Mouse (Mus musculus): Measurements from ENCODE around the gene Surf4. TPM values are rescaled to one million over a fixed set of nuclear protein-coding genes. Genes with fewer than 3 reads are reported as not detected.

Surf4 gene
- total RNA-seq, 2 experiments from 2014 or later, result 84.4 to 85.1 TPM

DNA sequence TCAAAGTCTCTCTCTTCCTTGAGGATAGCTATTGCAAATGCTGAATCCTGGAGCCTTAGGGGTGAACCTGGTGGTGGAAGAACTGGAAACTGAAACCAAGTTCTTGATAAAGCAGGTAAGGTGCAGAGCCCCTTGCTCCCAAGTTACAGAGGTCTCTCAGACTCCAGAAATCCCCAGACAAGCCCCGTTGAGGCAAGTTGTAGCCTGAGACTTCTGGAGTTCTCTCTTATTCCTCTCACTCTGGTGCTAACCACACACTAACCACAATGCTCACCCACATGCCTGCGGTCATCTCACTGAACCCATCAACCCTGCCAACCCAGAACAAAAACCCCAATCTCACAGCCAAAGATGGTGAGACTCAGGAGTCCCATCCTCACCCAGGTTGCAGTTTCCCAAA is 1.6 kb upstream of the Surf4 start:
- intact Hi-C loops (cut with DNase I; ENCODE audit: low total_unique reads), result loop anchor here (10.0 kb wide), 1 partner anchor 80 kb away; no protein-coding TSS in a partner anchor
- DNase-seq, result no peak

GRCm38 (mm10) chr2:26932473-26933303 is 1.0 kb downstream of the Surf4 start:
- intact Hi-C loops (cut with DNase I; ENCODE audit: low total_unique reads), result loop anchor here (10.0 kb wide), 1 partner anchor 82 kb away; no protein-coding TSS in a partner anchor
- peak; percentile 46 for DNase-seq

DNA sequence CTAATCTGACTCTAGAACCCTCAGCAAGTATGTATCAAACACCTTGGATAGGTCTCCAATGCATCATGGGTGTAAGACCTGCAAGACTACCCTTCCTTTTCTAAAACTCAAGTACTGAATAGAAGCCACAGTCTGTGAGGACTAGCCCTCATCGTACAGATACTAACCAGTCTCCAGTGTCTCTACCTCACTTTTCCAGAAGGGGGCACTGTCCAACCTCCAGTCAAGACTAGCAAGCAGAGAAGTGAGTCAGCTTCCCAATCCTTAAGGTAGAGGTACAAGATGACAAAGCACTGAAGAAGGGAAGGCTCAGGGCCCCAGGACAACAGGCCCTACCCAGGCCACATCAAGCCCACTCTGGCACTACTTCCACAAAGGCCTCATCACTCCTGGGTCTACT is 3.3 kb downstream of the Surf4 start:
- intact Hi-C loops (cut with DNase I; ENCODE audit: low total_unique reads), result loop anchor here (10.0 kb wide), 1 partner anchor 84 kb away; no protein-coding TSS in a partner anchor
- DNase-seq, result peak; percentile 36

- intact Hi-C loops (cut with DNase I; ENCODE audit: low total_unique reads), result loop anchor here (10.0 kb wide), 1 partner anchor 107 kb away; no protein-coding TSS in a partner anchor
- DNase-seq, result no peak
Observed at GRCm38 (mm10) chr2:26927745-26928476, 5.8 kb downstream of the Surf4 start.

DNA sequence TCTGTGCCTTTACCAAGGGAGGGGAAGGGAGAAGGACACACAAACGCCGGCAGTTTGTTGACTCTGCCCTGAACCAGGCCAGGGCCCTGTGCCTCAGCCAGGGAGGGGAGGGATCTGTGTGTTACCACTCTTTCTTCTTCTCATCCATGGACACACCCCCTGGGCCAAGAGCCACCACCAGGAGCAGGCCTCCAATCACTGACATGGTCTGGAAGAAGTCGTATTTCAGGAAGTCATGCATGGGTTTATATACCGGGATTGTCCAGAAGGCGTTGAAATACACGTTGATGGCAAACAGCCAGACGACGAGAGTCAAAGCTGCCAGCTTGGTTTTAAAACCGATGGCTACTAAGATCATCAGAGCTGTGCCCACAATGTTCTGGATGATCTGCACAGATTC is 11.9 kb downstream of the Surf4 start:
- intact Hi-C loops (cut with DNase I; ENCODE audit: low total_unique reads), result loop anchor here (10.0 kb wide), 1 partner anchor 113 kb away; no protein-coding TSS in a partner anchor
- no peak for DNase-seq

DNA sequence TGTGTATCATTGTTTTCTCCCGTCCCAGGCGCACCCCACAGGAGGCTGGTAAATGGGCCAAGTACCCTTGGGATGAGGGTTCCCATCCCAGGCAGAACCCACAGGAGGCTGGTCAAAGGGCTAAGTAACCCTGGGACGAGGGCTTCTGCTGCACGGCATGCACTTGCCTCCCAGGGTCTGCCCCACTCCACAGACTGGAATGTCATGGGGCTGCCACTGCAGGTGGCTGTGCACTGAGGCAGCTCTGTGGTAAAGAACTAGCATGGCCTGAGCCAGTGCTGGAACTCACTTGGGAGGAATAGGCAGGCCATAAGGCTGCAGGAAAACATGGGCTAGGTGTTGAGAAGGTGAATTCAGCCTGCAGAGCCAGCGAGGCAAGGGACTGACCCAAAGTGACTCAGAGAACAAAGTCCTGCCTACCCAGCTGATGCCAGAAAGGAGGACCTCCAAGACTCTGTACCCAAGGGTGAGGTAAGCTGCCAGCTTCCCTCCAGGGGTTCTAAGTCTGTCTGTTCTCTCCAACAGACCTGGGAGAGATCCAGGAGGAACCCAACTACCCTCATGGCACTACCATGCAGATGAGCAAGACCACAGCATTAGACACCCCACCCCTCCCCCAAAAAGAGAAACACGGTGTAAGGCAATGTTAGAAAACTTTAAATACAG is 13.4 kb downstream of the Surf4 start:
- DNase-seq, result no peak
- intact Hi-C loops (cut with DNase I; ENCODE audit: low total_unique reads), result loop anchor here (10.0 kb wide), 1 partner anchor 114 kb away; no protein-coding TSS in a partner anchor

GRCm38 (mm10) chr2:26919684-26920083 is 14.0 kb downstream of the Surf4 start:
- DNase-seq, result no peak
- intact Hi-C loops (cut with DNase I; ENCODE audit: low total_unique reads), result loop anchor here (10.0 kb wide), 1 partner anchor 115 kb away; no protein-coding TSS in a partner anchor

GRCm38 (mm10) chr2:26916738-26917137 is 17.0 kb downstream of the Surf4 start:
- DNase-seq, result no peak
- intact Hi-C loops (cut with DNase I; ENCODE audit: low total_unique reads), result no loop called here

DNA sequence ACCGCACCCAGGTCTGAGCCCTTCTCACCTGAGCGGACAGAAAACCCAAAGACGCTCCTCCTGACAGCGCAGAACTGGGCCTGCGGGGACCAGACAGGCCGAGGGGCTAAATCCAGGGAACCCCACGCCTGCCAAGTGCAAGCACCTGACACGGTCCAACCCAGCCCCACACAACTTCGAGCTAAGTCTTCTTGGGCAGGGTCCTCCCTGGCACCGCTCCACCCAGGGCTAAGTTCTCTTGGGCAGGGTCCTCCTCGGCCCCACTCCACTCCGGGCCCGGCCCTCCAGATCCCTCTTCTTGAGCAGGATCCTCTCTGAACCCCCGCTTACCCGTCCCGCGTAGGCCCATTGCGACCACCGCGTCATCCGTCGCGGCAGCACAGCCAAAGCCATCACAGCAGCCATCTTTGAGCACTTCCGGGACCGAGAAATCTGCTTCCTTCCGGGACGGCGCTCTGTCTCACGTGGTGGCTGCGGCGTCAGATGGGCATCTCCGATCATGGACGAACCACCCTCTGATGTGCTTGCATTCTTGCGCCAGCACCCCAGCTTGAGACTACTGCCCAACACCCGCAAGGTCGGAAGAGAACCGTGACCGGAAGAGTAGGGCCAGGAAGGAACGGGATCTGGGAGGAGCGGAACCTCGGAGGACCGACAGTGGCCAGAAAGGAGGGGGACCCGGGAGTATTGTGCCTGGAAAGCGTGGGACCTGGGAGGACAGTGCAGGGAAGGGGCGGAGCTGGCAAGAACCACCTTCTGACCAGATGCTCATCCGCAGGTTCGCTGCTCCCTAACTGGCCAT is 17.6 kb downstream of the Surf4 start, which contains the start of the genes Surf2 and Surf1:
Surf2 (plus strand) TSS at position 441 of the 802 bp plus-strand sequence.
Surf1 (minus strand) TSS at position 604 of the 802 bp plus-strand sequence.
- intact Hi-C loops (cut with DNase I; ENCODE audit: low total_unique reads), result no loop called here
- peak; percentile 79 for DNase-seq

DNA sequence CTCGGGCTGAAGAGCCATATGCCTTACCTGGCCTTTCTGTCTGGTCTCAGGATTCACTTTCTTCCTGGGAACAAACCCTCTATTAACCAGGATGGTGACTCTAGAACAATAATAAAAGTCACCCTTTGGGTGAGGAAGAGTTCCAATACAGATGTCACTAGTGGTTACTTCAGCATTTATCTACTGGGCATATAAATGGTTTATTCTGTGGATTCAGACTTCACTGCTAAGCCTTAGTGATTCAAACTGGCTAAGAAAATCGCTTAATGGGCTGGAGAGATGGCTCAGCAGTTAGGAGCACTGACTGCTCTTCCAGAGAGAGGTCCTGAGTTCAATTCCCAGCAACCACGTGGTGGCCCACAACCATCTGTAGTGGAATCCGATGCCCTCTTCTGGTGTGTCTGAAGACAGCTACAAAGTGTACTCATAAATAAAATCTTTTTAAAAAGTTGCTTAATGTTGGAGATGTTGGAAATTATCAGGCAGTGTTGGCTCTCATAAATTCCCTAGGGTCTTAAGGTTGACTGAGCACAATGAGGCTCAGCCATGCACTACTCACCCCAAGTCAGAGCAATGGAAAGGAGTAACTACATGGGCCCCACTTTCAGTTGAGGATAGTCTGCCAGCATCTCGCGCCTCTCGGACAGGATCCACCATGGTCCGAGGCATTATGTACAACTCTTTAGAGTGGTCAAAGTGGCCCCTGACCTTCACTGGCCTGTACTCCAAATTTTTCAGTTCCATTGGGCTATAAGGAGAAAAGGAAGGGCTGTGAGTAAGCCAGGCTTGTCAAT is 19.4 kb downstream of the Surf4 start:
- intact Hi-C loops (cut with DNase I; ENCODE audit: low total_unique reads), result no loop called here
- no peak for DNase-seq

DNA sequence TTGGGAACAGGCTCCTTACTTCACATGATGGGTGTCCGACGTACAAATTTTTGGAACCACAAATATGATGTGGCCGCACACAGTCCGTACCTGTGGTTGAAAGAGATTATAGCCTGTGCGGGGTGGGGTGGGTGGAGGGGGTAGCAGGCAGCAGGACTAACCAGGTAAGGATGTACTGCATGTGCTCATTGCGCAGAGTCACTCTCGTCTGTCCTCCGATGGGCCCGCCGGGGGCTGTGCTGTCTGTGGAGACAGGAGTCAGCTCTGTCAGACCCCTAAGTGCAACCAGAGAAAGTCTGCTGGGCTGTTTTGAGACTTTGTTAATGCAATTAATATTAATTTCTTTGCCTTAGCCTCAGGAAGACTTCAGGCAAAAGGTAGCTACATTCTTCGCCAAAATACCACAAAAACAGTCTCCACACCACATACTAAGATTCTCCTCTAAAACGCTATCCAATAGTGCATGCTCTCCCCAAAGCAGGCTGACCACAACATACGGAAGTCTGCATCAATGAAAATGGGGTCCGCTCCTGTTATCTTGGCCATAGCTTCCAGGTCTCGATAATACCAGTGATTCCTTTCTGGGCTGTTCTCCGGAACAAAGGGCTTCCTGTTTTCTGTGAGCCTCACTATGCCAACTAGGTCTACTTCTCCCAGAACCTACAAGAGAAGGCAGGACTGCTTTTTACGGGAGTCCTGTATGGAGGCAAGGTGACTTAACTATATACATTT is 20.1 kb downstream of the Surf4 start:
- DNase-seq, result no peak
- intact Hi-C loops (cut with DNase I; ENCODE audit: low total_unique reads), result no loop called here

DNA sequence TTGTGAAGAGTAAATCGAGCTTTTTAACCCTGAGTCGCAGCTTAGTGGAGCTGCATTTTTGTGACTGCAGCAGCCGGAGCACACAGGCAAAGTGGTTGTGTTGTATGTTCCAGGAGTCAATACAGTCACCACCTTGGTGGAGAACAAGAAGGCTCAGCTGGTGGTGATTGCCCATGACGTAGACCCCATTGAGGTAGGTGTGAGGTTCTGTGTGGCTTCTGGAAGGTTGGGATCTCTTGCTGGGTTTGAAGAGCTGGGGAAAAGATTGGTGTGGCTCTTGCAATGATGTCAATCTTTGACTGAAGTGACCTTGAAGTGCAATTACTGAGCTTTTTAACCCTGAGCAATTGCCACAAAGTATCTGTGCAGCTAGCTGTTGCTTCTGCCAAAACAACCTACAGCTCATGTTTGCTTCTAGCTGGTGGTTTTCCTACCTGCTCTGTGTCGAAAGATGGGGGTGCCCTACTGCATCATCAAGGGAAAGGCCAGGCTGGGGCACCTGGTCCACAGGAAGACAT is 21.4 kb downstream of the Surf4 start:
- intact Hi-C loops (cut with DNase I; ENCODE audit: low total_unique reads), result no loop called here
- DNase-seq, result no peak

DNA sequence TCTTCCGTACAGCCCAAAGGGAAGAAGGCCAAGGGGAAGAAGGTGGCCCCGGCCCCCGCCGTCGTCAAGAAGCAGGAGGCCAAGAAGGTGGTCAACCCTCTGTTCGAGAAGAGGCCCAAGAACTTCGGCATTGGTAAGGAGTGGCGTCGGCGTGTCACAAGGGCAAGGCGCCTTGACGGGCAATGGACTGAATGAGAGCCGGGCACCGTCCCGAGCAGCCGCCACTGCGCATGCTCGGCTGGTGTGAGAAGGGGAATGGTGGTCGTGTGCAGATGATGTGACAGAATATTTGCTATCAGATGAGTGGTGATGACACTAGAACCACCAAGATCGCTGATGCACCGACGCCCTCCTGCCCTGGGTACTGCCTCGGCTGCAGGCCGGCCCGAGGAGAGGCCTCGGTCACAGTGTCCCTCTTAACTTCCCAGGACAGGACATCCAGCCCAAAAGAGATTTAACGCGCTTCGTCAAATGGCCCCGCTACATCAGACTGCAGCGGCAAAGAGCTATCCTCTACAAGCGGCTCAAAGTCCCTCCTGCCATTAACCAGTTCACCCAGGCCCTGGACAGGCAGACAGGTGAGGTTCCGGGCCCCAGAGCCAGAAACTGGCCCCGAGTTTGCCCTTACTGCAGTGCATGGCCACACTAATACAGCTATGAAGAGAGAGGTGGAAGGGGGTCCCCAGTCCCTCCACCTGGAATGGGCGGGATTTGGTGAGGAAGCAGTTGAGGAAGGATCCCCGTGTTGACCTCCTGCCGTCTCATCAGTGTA is 22.5 kb downstream of the Surf4 start:
- DNase-seq, result peak; percentile 62
- intact Hi-C loops (cut with DNase I; ENCODE audit: low total_unique reads), result no loop called here

DNA sequence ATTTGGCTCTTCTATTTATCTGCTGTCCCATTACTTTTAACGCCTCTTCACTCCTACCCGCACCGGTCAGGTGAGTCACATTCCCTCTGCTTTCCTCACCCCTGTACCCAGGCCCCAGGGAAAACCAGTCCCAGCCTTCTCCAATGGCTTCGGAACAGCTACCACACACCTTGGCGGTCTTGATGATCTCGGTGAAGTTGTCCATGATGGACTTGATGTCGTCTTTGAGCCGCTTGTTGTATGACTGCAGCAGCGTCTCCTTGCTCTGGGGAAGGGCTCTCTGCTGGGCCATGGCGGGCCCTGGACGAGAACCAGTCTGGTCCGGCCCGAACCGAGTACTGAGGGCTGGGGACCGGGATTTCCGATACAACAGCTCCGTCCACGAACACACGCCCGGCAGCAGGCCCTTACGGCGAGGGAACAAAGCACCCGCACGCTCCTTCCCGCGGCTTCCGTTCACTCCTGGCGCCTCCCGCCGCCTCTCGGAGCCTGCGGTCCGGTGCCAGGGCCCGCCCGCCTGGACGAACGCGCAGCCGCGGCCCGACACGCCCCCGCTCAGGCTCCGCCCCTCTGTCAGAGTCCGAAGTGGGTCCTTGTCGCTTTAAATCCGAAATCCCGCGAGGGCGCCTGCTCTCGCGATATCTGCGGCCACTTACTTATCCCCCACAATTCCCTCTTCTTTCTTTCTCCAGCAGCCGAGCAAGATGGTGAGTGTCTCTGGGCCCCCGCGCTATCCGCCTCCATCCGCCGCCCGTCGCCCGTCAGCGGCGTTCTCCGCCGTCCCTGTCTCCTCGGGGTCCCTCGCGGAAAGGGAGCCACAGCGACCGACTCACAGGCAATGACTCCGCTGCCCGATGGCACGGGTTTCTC is 23.4 kb downstream of the Surf4 start, which contains the start of the genes Med22 and Rpl7a:
Med22 (minus strand) TSS at position 554 of the 870 bp plus-strand sequence.
Rpl7a (plus strand) TSS at position 641 of the 870 bp plus-strand sequence.
- DNase-seq, result peak; percentile 100
- intact Hi-C loops (cut with DNase I; ENCODE audit: low total_unique reads), result no loop called here

DNA sequence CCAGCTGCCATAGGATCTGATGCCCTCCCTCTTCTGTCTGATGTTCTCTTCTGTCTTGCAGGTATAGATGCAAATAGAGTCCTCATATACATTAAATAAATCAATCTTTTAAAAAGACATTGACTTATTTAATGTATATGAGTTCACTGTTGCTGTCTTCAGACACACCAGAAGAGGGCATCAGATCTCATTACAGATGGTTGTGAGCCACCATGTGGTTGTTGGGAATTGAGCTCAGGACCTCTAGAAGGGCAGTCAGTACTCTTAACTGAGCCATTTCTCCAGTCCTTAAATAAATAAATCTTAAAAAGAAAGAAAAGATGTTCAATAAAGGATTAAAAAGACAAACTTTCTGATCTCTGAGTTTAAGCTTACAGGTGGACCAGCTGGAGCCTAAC is 24.3 kb downstream of the Surf4 start:
- no peak for DNase-seq
- intact Hi-C loops (cut with DNase I; ENCODE audit: low total_unique reads), result no loop called here

Data from gastrocnemius, postnatal 14 days (tissue).